Mouse (Mus musculus) embryonic facial prominence, embryonic 12.5 days (tissue): ENCODE results near the gene Crkl. TPM values are rescaled to one million over a fixed set of nuclear protein-coding genes. Genes with fewer than 3 reads are reported as not detected.

Experiments used
- ATAC-seq: fragments of 200-750 bp; cut with Nextera tagmentation; 2 replicates; pipeline ENCODE4 v1.8.0; 2017; ENCODE audit not compliant: insufficient number of reproducible peaks, insufficient read depth, low FRiP score, low TSS enrichment
- H3K27ac ChIP-seq: fragments of 300-500 bp; sonication (generic); 2 replicates; pipeline ENCODE4 v1.5.1; 2016; ENCODE audit warnings: mild to moderate bottlenecking
- H3K27me3 ChIP-seq: fragments of 300-500 bp; sonication (generic); 2 replicates; pipeline ENCODE4 v1.6.1; 2016; ENCODE audit warnings: mild to moderate bottlenecking, moderate library complexity
- H3K36me3 ChIP-seq: fragments of 300-500 bp; sonication (generic); 2 replicates; pipeline ENCODE4 v1.6.1; 2016; ENCODE audit warnings: mild to moderate bottlenecking
- H3K4me1 ChIP-seq: fragments of 300-500 bp; sonication (generic); 2 replicates; pipeline ENCODE4 v1.6.1; 2016
- H3K4me2 ChIP-seq: fragments of 300-500 bp; sonication (generic); replicated peaks from 2 replicates; pipeline ENCODE4 v1.6.1; 2016; ENCODE audit warnings: mild to moderate bottlenecking, moderate library complexity
- H3K4me3 ChIP-seq: fragments of 300-500 bp; sonication (generic); 2 replicates; pipeline ENCODE4 v1.5.1; 2016; ENCODE audit warnings: mild to moderate bottlenecking
- H3K9ac ChIP-seq: fragments of 300-500 bp; sonication (generic); 2 replicates; pipeline ENCODE4 v1.6.1; 2016; ENCODE audit warnings: mild to moderate bottlenecking, moderate library complexity
- H3K9me3 ChIP-seq: fragments of 300-500 bp; sonication (generic); 2 replicates; pipeline ENCODE4 v1.6.1; 2016; ENCODE audit warnings: mild to moderate bottlenecking, moderate library complexity
- WGBS: fragments of 180-500 bp; shearing (Covaris S2); methylation state at CpG from one replicate; pipeline ENCODE4 v1.1.7; 2016; 5-methylcytosine and 5-hydroxymethylcytosine counted together
- polyA plus RNA-seq: library from polyadenylated mRNA; unstranded; fragments of >200 nt; fragmentation: Nextera tagmentation; extraction: Ambion mirVana; gene quantifications from 2 replicates; pipeline ENCODE4 v1.2.1, GENCODE M21; 2016

The Crkl gene
- polyA plus RNA-seq, 1 experiment from 2014 or later = 91.3 TPM

DNA sequence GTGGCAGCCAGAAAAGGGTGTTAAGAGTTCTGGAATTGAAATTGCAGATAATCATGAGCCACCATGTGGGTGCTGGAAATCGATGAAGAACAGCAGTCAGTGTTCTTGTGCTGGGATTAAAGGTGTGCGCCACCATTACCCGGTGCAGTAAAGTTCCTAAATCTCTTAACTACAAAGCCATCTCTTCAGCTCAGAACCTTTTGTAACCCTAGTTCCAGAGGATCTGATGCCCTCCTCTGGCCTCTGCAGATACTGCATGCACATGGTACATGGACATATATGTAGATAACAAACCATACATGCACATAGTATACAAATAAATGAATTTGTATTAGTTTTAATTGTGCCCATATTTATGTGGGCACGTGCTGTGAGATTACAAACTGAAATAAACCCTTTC lies 8.5 kb downstream of the Crkl start:
- WGBS = 89% methylated on average over 4 of the region's 4 CpGs
- Histone ChIP-seq H3K9me3 (no peaks in the 10 kb centered on the region), H3K36me3 (peaks cover 43% of the 10 kb centered on the region)

DNA sequence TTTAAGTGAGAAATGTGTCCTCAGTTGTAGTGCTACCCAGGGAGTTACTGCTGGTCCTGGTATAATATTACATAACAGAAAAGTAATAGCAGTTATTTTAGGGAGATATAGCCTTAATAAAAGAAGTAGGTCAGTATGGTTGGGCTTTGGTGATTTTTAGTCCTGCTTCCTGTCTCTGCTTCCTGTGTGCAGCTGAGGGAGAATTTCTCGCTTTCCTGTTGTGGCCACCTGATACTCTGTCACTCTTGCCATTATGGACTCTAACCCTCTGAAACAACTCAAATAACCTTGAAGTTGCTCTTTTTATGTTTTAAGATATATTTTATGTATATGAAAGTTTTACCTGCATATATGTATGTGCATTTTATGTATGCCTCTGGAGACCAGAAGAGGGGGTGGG lies 9.8 kb downstream of the Crkl start:
- Histone ChIP-seq H3K4me1 (no peaks in the 10 kb centered on the region; the same call in 1 of the 2 replicates), H3K36me3 (peaks cover 34% of the 10 kb centered on the region), H3K27ac (no peak overlapping the region), H3K4me2 (no peak overlapping the region), H3K9me3 (no peaks in the 10 kb centered on the region), H3K27me3 (no peaks in the 10 kb centered on the region), H3K9ac (no peak overlapping the region), H3K4me3 (no peak overlapping the region)
- no peak for ATAC-seq
- WGBS = 82% methylated on average over 1 of the region's 1 CpGs

More for the DNA sequence above, 8.5 kb downstream of the Crkl start:
- ATAC-seq = no peak
- peaks cover 5% of the 10 kb centered on the region for H3K4me1 ChIP-seq
- H3K9ac ChIP-seq = no peak overlapping the region
- H3K4me3 ChIP-seq = no peak overlapping the region
- no peak overlapping the region for H3K27ac ChIP-seq
- no peaks in the 10 kb centered on the region for H3K27me3 ChIP-seq
- H3K4me2 ChIP-seq = no peak overlapping the region

DNA sequence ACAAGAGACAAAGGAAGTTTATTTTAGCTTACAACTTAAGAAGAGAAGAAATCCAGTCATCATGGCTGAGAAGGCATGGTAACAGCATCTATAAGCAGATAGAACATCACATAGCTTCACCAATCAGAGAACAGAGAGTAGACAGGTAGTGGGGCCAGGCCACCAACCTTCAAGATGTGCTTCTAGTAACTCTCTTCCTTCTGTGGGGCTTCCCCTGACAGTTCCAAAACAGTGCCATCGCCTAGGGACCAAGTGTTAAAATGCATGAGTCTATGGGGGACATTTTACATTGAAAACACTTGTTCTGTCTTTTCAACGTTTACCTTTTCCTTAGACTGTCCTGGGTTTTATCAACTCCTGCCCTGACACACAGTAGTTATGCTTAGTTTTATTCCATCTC lies 11.4 kb downstream of the Crkl start:
- H3K4me2 ChIP-seq = no peak overlapping the region
- WGBS = 86% methylated on average over 2 of the region's 2 CpGs
- H3K9ac ChIP-seq = no peak overlapping the region
- no peak for ATAC-seq
- no peak overlapping the region for H3K4me3 ChIP-seq
- peaks cover 19% of the 10 kb centered on the region for H3K36me3 ChIP-seq
- no peak overlapping the region for H3K27ac ChIP-seq
- H3K4me1 ChIP-seq = no peaks in the 10 kb centered on the region
- no peaks in the 10 kb centered on the region for H3K9me3 ChIP-seq
- no peaks in the 10 kb centered on the region for H3K27me3 ChIP-seq

DNA sequence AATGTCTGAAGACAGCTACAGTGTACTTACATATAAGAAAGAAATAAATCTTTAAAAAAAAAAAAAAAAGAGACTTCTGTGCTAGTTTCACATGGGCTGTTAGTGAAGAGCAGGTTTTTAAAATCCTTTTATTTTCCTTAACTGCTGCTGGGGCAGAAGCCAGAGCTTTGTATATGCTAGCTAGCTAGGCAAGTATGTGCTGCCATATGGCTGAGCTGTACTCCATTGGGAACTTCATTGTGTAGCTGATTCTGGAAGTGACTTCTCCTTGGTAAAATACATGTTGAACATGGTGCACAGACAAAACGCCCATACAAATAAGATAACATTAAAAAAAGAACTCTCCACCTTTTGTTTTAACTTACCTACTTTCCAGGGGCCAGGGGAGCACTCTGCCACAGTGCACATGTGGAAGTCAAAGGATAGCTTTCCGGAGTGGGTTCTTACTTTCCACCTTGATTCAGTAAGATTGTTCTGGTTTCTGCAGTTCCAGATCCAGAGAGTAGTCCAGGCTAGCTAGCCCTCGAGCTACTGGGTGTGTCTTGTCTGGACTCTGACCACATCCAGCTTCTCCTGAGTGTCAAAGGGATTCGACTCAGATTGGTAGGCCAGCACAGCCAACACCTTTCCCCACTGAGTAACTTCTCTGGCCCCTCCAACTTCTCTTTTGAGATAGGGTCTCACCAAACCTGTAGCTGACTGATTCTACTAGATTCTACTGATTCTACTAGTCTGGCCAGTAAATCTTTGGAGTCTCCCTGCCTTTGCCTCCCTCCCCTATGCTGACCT lies 15.3 kb downstream of the Crkl start:
- Histone ChIP-seq H3K27ac (no peak overlapping the region), H3K4me3 (no peak overlapping the region), H3K4me2 (no peak overlapping the region), H3K9me3 (no peaks in the 10 kb centered on the region), H3K4me1 (no peaks in the 10 kb centered on the region), H3K27me3 (no peaks in the 10 kb centered on the region), H3K9ac (no peak overlapping the region), H3K36me3 (peaks cover 21% of the 10 kb centered on the region)
- WGBS = 86% methylated on average over 4 of the region's 4 CpGs
- no peak for ATAC-seq

DNA sequence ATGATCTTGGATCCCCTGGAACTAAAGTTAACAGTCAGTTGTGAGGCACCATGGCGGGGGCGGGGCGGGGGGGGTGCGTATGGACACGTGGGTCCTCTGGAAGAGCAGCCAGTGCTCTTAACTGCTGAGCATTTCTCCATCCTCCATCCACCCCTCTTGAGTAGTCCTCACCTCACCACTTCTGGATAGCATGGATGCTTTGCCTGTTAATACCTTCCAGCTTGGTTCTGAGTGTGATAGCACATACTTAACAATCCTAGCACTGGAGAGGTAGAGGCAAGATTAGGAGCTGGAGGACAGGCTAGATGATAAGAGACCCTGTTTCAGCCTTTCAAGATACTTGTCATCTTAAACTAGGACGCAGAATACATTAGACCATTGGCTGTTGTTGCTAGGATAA lies 20.7 kb downstream of the Crkl start:
- H3K4me2 ChIP-seq = no peak overlapping the region
- H3K36me3 ChIP-seq = peaks cover 33% of the 10 kb centered on the region
- H3K27ac ChIP-seq = no peak overlapping the region
- H3K9me3 ChIP-seq = no peaks in the 10 kb centered on the region
- H3K9ac ChIP-seq = no peak overlapping the region
- H3K4me3 ChIP-seq = no peak overlapping the region
- no peak for ATAC-seq
- WGBS = 83% methylated on average over 6 of the region's 6 CpGs
- no peaks in the 10 kb centered on the region for H3K4me1 ChIP-seq
- H3K27me3 ChIP-seq = no peaks in the 10 kb centered on the region

DNA sequence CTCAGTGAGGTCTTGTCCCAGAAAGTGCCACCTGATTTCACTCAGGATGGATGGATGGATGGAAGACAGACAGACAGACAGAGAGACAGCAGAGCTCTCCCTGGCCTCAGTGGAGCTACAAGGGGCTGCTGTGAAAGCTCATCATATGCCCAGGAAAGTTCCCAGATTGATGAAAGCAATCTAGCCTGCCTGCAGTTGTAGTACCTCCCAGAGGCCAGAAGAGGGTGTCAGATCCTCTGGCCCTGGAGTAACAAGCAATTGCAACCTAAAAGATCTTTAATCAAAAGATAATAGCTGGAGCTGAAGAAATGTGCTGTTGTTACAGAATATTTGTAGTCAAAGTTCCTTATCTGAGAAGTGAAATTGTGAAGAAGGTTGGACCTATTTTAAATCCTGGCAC lies 22.3 kb downstream of the Crkl start:
- H3K27ac ChIP-seq = no peak overlapping the region
- H3K4me2 ChIP-seq = no peak overlapping the region
- H3K9me3 ChIP-seq = no peaks in the 10 kb centered on the region
- H3K4me1 ChIP-seq = no peaks in the 10 kb centered on the region
- H3K36me3 ChIP-seq = peaks cover 37% of the 10 kb centered on the region
- H3K9ac ChIP-seq = no peak overlapping the region
- H3K4me3 ChIP-seq = no peak overlapping the region
- no peak for ATAC-seq
- no peaks in the 10 kb centered on the region for H3K27me3 ChIP-seq

DNA sequence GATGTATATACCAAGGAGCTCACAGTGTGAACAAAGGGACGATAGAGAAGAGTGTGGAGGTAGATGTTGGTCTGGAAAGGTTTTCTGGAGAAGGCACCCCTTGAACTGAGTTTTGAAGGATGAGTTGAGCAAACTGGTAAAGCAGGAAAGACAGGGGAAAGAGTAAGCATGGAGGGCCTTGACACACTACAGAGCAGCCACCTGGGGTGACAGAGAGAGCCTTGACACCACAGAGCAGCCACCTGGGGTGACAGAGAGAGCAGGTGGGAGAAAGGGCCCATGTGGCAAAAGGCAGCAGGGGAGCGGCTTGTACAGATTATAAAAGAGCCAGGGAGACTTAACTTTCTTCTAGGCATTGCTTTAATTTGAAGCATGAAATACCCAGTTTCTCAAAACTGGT lies 23.0 kb downstream of the Crkl start:
- 87% methylated on average over 2 of the region's 2 CpGs for WGBS
- Histone ChIP-seq H3K9ac (no peak overlapping the region), H3K4me3 (no peak overlapping the region), H3K36me3 (peaks cover 36% of the 10 kb centered on the region), H3K27me3 (no peaks in the 10 kb centered on the region), H3K4me2 (no peak overlapping the region), H3K4me1 (no peaks in the 10 kb centered on the region), H3K9me3 (no peaks in the 10 kb centered on the region), H3K27ac (no peak overlapping the region)
- no peak for ATAC-seq

DNA sequence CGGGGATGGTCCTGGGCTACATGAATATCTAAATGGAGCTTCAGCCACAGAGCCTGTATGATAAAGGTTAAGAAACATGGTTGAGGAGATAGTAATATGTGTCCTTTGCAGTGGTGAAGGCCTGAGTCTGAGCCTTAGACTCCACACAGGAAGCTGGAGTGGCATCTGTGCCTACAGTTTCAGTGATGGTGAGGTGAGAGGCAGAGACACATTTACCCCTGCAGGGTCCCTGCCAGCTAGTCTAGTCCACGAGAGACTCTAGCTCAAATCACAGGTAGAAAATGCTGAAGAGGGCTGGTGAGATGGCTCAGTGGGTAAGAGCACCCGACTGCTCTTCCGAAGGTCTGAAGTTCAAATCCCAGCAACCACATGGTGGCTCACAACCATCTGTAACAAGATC lies 23.5 kb downstream of the Crkl start:
- no peaks in the 10 kb centered on the region for H3K4me1 ChIP-seq
- no peak overlapping the region for H3K27ac ChIP-seq
- H3K9me3 ChIP-seq = no peaks in the 10 kb centered on the region
- H3K36me3 ChIP-seq = peaks cover 31% of the 10 kb centered on the region
- 95% methylated on average over 4 of the region's 4 CpGs for WGBS
- H3K4me3 ChIP-seq = no peak overlapping the region
- no peak overlapping the region for H3K4me2 ChIP-seq
- H3K27me3 ChIP-seq = no peaks in the 10 kb centered on the region
- no peak for ATAC-seq
- no peak overlapping the region for H3K9ac ChIP-seq

DNA sequence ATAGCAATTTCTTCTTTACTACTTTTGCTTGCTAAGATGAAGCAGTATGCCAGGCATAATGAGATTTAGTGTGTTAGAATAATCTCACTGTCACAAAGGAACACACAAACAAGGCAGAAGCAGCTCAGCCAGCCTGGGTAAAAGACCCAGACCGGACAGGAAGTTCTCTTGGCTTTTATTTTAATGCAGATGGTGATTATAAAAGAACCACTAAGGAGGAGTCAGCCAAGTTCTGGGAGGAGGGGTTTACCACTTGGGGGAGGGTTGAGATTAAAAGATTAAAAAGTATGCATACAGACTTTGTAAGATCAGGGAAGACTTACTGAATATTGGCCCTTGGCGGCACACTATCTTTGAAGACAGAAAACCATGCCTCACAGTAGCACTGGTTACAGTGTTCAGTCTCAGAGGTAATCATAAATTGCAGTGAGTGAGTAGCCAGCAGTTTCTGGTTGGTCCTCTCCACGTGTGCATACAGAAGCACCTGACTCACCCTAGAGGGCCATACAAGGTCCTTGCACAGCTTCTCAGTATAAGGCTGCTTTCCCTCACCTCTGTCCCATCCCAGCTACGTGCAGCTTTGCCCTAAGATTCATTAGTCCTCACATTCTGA lies 26.6 kb downstream of the Crkl start:
- WGBS = 86% methylated on average over 4 of the region's 4 CpGs

DNA sequence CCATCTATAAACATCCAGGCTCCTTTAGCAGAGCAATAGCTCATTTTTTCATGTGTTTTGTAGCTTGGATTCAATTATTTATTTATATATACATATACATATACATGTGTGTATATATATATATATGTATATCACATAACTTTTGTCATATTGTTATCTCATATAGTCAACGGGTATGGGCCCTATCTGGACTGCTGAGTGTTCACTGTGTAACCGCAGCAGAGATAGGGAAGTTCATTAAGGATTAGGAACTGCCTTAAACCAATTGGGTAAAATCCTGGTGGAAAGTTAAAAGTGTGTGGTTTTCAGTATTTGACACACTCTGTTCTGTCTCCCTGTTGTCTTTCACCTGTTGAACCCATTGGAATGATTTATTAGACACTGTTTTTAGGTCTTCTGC lies 29.7 kb downstream of the Crkl start:
- H3K4me3 ChIP-seq = no peak overlapping the region
- H3K4me1 ChIP-seq = no peaks in the 10 kb centered on the region
- no peak overlapping the region for H3K27ac ChIP-seq
- no peak overlapping the region for H3K9ac ChIP-seq
- H3K27me3 ChIP-seq = no peaks in the 10 kb centered on the region
- WGBS = 94% methylated on average over 2 of the region's 2 CpGs
- H3K4me2 ChIP-seq = no peak overlapping the region
- ATAC-seq = no peak
- H3K36me3 ChIP-seq = peaks cover 52% of the 10 kb centered on the region
- H3K9me3 ChIP-seq = no peaks in the 10 kb centered on the region

More for the DNA sequence above, 26.6 kb downstream of the Crkl start:
- Histone ChIP-seq H3K9me3 (no peaks in the 10 kb centered on the region), H3K4me1 (no peaks in the 10 kb centered on the region), H3K9ac (no peak overlapping the region), H3K36me3 (peaks cover 26% of the 10 kb centered on the region), H3K27me3 (no peaks in the 10 kb centered on the region), H3K4me3 (no peak overlapping the region), H3K4me2 (no peak overlapping the region), H3K27ac (no peak overlapping the region)
- ATAC-seq = no peak

DNA sequence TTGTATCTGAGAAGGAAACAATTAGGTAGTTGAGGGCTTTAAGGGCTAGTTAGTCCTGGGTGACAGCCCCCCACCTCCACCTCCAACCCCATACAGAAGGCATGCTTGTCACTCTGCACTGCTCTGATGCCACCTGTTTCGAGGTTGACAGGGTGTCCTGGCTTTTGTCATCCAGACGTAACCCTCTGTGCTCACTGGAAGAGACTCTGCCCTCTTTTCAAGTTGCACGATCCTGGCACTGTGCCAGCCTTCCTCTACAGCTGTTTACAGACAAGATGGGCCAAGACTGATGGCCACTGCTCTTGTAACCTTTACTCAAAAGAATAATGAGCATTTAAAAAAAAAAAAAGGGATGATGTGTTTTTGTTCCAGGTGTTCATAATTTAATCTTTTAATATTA lies 34.7 kb downstream of the Crkl start:
- Histone ChIP-seq H3K4me3 (no peak overlapping the region), H3K27me3 (peaks cover 23% of the 10 kb centered on the region), H3K36me3 (peaks cover 46% of the 10 kb centered on the region), H3K4me2 (no peak overlapping the region), H3K9me3 (no peaks in the 10 kb centered on the region), H3K9ac (no peak overlapping the region), H3K4me1 (0 out of 2 replicates have a peak, but pooled peaks cover 8% of the 10 kb centered on the region), H3K27ac (no peak overlapping the region)
- WGBS = 64% methylated on average over 3 of the region's 3 CpGs
- no peak for ATAC-seq
